Mouse (Mus musculus) inflammation-experienced regulatory T-cells, adult 6 months (primary cell): ENCODE measurements around the gene Fam169b. TPM values are rescaled to one million over a fixed set of nuclear protein-coding genes. Genes with fewer than 3 reads are reported as not detected.

Experiments used
- ATAC-seq: one replicate; pipeline ENCODE4 v1.8.0; 2017
- polyA plus RNA-seq, 3 experiments: library from polyadenylated mRNA; unstranded; fragments of 100-300 nt; shearing (Covaris generic); gene quantifications; one replicate each; pipeline ENCODE4 v1.2.1; 2017

Fam169b gene
- polyA plus RNA-seq, 3 experiments from 2014 or later = 45.3 to 127 (median 108) TPM

- ATAC-seq = peak; percentile 42
Observed at GRCm38 (mm10) chr7:68286526-68287481, 13.2 kb downstream of the Fam169b start.

GRCm38 (mm10) chr7:68287582-68287981, 13.9 kb downstream of the Fam169b start:
- ATAC-seq = peak; percentile 12

GRCm38 (mm10) chr7:68288000-68288399, 14.4 kb downstream of the Fam169b start:
- ATAC-seq = peak; percentile 14

- ATAC-seq = no peak
Observed at GRCm38 (mm10) chr7:68289081-68289480, 15.4 kb downstream of the Fam169b start.

DNA sequence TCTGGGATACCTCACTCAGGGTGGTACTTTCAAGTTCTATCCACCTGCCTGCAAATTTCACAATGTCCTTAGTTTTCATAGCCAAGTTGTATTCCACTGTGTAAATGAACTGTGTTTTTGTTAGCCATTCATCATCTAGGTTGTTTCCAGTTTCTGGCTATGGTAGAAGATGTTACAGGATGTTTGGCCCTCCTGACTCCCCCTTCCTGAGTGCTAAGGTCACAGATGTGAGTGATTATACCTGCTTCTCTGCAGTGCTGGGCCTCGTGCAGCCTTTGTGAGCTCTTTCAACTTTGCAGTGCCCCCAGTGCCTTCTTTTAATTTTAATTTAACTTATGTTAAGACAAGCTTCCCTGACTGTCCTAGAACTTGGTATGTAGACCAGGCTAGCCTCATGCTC, 18.0 kb downstream of the Fam169b start:
- ATAC-seq = peak; percentile 32

GRCm38 (mm10) chr7:68293997-68294789, 20.6 kb downstream of the Fam169b start:
- ATAC-seq = no peak

DNA sequence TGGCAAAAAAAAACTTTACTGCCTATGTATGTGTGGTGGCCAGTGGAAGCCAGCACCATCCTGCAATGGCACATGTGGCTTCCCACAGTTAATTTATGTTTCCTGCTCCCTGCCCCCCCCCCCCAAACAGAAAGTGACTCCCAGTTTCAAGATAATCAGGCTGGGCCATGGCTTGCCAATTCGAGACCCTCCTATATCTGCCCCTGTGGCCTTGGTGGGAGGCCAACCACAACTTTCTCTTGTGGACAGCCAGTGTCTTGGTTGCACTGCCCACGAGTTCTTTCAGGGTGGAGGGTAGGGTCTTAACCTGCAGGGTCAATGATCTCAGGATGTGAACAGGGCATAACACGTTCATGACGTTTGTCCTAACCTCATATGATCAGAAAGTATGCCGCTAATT, 22.8 kb downstream of the Fam169b start:
- no peak for ATAC-seq

GRCm38 (mm10) chr7:68298381-68299076, 24.9 kb downstream of the Fam169b start:
- ATAC-seq = peak; percentile 67

DNA sequence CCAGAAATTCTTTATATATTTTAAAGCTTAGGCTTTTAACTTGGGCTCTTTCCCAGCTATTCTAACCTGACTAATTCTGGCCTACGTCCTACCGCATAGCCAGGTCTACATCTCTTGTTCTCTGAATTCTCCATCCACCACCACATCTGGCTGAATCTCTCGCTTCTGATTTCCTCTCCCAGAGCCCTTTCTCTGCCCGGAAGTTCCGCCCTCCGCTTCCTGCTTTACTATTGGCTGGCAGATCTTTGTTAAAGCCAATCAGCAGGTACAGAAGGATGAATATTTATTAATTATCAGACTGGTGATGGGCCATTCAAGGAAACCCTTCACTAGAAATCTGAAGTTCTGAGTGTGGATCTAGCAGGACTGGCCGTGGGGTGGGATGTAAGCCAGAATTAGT, 27.5 kb downstream of the Fam169b start:
- ATAC-seq = no peak

GRCm38 (mm10) chr7:68302586-68303433, 29.2 kb downstream of the Fam169b start:
- ATAC-seq = peak; percentile 47

GRCm38 (mm10) chr7:68303685-68304084, 30.0 kb downstream of the Fam169b start:
- no peak for ATAC-seq

DNA sequence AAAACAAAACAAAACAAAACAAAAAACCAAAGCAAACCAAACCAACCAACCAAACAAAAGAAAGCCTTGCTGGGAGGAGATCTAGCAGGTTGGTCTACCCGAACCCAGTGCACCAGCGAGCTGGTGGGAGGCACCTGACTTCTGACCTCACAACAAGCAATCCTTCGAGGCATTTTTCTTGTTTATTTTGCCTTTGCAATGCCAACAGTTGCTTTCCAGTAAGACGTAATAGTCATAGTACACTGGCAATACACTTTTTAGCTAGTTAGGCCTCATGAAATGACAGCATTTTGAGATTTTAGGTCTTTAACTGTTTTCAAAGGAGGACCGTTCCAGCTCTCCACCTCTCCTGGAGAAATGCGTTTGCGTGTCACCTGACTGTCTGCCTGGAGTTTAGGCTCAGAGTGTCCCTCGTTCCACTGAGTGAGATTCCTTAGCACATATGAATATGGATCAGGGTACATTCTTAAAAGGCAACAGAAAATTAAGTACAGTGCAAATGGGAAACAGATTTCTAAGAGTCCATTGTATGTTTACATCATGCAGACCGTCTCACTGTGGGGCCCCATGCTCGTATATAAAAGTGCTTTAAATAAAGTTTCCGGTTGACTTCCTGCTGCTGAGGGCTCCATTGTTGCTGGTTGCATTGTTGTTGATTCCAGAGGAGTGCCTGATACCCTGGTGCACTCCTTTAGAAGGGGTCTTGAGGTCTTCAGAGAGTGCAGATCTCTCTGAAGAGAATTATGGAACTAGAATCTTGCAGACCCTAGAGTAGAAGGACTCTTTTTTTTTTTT, 32.3 kb downstream of the Fam169b start:
- ATAC-seq = peak; percentile 23

DNA sequence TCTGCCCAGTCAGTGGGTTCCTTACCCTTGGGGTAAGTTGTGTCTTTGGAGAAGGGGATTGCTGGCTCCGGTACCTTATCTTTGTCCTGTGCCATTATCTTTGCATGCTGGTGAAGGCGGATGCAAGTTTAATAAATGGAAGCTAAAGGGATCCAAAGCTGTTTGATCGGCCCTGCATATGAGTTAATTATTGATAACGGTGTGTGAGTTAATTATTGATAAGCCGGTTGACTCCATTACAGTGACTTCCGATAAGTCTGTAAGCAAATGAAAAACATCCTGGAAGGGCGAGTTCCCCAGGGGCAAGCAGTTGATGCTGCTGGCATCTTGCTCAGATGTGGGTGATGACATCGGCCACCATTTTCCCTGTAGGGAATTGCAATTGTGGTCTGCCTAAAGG, 33.1 kb downstream of the Fam169b start:
- ATAC-seq = no peak

GRCm38 (mm10) chr7:68311469-68311868, 37.8 kb downstream of the Fam169b start:
- no peak for ATAC-seq

GRCm38 (mm10) chr7:68312395-68312794, 38.8 kb downstream of the Fam169b start:
- no peak for ATAC-seq

DNA sequence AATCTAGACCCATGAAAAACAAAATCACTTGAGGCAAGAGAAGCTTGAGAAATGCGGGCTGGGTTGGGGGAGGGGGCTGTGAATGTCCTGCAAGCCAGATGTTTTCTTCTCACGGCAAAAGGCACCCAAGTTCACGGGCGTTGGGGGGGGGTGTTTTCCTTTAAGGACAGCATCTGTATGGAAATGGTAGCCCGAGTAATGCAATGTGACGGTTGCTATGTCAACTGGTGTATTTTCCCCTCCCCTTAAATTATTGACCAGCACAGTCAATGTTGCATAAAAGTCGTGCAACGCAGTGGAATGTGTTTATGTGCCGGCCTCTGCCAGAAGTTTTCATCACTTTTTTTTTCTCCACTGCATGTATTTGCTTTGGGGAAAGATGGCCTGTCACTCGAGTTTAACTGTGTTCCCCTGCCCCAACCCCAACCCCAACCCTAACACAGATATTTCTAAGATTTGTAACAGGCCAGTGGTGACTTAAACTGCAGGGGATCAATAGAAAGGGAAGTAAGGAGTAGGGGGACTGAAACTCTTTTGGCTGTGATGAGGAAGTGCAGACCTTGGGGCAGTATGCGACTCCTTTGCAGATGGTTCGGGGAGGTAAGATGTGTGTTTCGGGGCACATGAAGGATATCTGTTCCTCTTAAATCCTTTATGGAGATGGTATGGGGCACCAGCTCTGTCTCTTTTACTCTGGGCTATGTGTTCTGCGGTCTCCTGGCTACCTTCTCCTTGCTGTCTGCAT, 39.6 kb downstream of the Fam169b start:
- no peak for ATAC-seq

- no peak for ATAC-seq
Observed at GRCm38 (mm10) chr7:68314286-68314685, 40.6 kb downstream of the Fam169b start.

DNA sequence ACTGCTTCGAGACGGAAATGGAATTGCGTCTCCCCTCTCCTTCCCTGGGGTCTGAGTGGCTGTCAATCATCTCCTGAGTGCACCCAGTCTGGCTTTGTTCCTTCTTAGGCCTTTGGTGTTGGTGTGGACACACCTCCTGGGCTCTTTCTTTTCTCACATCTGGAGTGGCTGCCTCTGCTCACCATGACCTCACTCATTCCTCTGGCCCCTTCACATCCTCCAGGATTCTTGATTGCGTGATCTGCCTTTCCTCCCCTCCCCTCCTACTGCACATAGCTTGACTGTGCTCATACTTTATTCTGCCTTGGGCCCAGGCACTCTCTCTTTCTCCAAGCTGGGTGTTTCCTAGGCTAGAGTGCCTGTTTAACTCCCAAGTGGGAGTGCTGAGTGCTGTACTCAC, 41.4 kb downstream of the Fam169b start:
- ATAC-seq = no peak

GRCm38 (mm10) chr7:68318006-68318788, 44.6 kb downstream of the Fam169b start:
- no peak for ATAC-seq
